Mouse (Mus musculus): ENCODE results near the gene Rybp.
A peak's percentile ranks its signal among the peaks of the same experiment; 100 is the strongest.

Rybp gene

GRCm38 (mm10) chr6:100218541-100219341 lies 68.5 kb downstream of the Rybp start:
- DNase-seq = no peak

GRCm38 (mm10) chr6:100217507-100217906 lies 69.8 kb downstream of the Rybp start:
- no peak for DNase-seq

- DNase-seq = peak; percentile 36
Measured at GRCm38 (mm10) chr6:100216945-100217344, 70.3 kb downstream of the Rybp start.

- DNase-seq = peak; percentile 5
Measured at GRCm38 (mm10) chr6:100215809-100216208, 71.5 kb downstream of the Rybp start.

- DNase-seq = peak; percentile 15
Measured at GRCm38 (mm10) chr6:100214132-100214913, 73.0 kb downstream of the Rybp start.

GRCm38 (mm10) chr6:100213596-100213995 lies 73.7 kb downstream of the Rybp start:
- DNase-seq = no peak

GRCm38 (mm10) chr6:100212820-100213219 lies 74.5 kb downstream of the Rybp start:
- DNase-seq = peak; percentile 34

- DNase-seq = no peak
Measured at GRCm38 (mm10) chr6:100211646-100212045, 75.6 kb downstream of the Rybp start.

- no peak for DNase-seq
Measured at GRCm38 (mm10) chr6:100210517-100210916, 76.8 kb downstream of the Rybp start.

GRCm38 (mm10) chr6:100206741-100207275 lies 80.5 kb downstream of the Rybp start:
- peak; percentile 24 for DNase-seq

- DNase-seq = no peak
Measured at GRCm38 (mm10) chr6:100206261-100206660, 81.0 kb downstream of the Rybp start.

- no peak for DNase-seq
Measured at GRCm38 (mm10) chr6:100204436-100204835, 82.8 kb downstream of the Rybp start.

- DNase-seq = no peak
Measured at GRCm38 (mm10) chr6:100203492-100203891, 83.8 kb downstream of the Rybp start.

- DNase-seq = no peak
Measured at GRCm38 (mm10) chr6:100202091-100202490, 85.2 kb downstream of the Rybp start.

GRCm38 (mm10) chr6:100197102-100197501 lies 90.2 kb downstream of the Rybp start:
- DNase-seq = no peak

GRCm38 (mm10) chr6:100195870-100196409 lies 91.3 kb downstream of the Rybp start:
- DNase-seq = no peak

GRCm38 (mm10) chr6:100195091-100195490 lies 92.2 kb downstream of the Rybp start:
- DNase-seq = no peak

GRCm38 (mm10) chr6:100193760-100194159 lies 93.5 kb downstream of the Rybp start:
- no peak for DNase-seq

- no peak for DNase-seq
Measured at GRCm38 (mm10) chr6:100192691-100193229, 94.5 kb downstream of the Rybp start.

GRCm38 (mm10) chr6:100190803-100191559 lies 96.3 kb downstream of the Rybp start:
- no peak for DNase-seq

GRCm38 (mm10) chr6:100190310-100190709 lies 97.0 kb downstream of the Rybp start:
- DNase-seq = no peak

Data from thymus, postnatal 14 days (tissue).